In the genomic region with DNA sequence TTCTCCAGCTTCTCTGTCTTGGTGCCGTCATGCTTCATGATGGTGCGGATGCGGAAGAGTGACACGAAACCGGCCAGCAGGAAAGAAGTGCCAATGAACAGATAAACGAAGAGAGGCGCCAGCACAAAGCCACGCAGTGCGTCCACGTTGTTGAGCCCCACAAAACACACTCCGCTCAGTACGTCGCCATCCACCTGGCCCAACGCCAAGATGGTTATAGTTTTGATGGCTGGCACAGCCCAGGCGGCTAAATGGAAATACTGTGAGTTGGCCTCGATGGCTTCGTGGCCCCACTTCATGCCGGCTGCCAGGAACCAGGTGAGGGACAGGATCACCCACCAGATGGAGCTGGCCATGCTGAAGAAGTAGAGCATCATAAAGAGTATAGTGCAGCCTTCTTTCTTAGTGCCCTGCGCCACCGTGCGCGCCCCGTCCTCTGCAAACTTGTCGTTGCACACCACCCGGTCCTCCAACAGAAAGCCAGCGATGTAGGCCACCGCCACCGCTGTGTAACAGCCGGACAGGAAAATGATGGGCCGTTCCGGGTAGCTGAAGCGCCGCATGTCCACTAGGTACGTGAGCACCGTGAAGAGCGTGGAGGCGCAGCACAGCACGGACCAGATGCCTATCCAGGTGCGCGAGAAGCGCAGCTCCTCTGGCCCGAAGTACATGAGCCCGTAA, we compare ENCODE assay signal across 9 mouse cellular contexts. TPM values are rescaled to one million over a fixed set of nuclear protein-coding genes. Genes with fewer than 3 reads are reported as not detected.
A peak's percentile ranks its signal among the peaks of the same experiment; 100 is the strongest.
DNase-seq lines count a peak whose midpoint lies in the region; ATAC-seq lines count a peak whose summit lies in the region.
"Had no signal": no experiment of that assay in that cellular context is flagged by ENCODE, and none has a peak within 500 bp of the region (broad histone marks: within the 10 kb centered on the region; RNA-seq: fewer than 3 reads in every experiment).

No protein-coding gene starts in this region.

- no peaks in the 10 kb centered on the region for H3K27me3 ChIP-seq in forebrain, embryonic 11.5 days (ENCODE audit: control insufficient read depth, insufficient read depth, low read length)
- no peaks in the 10 kb centered on the region for H3K27me3 ChIP-seq in stomach, embryonic 14.5 days (ENCODE audit: control insufficient read depth, insufficient read depth, low read length)

- peak overlapping the region; percentile 85 for H3K4me3 ChIP-seq in forebrain, embryonic 11.5 days (ENCODE audit: low read depth, low read length)
- H3K4me3 ChIP-seq in stomach, embryonic 14.5 days (ENCODE audit: low read depth, low read length), result peak overlapping the region; percentile 92

- peak overlapping the region; percentile 94 for H3K4me2 ChIP-seq in forebrain, embryonic 11.5 days (ENCODE audit: low read depth, low read length, severe bottlenecking)
- peak overlapping the region; percentile 97 for H3K4me2 ChIP-seq in stomach, embryonic 14.5 days (replicated peaks; ENCODE audit: low read depth, low read length)

- peak overlapping the region; percentile 96 for H3K27ac ChIP-seq in forebrain, embryonic 11.5 days (ENCODE audit: low read depth, low read length)
- H3K27ac ChIP-seq in stomach, embryonic 14.5 days (ENCODE audit: low read length), result peak overlapping the region; percentile 99
- H3K27ac ChIP-seq: macrophage had no signal

- no peaks in the 10 kb centered on the region for H3K9me3 ChIP-seq in forebrain, embryonic 11.5 days (ENCODE audit: control insufficient read depth, low read length)
- no peaks in the 10 kb centered on the region for H3K9me3 ChIP-seq in stomach, embryonic 14.5 days (ENCODE audit: control insufficient read depth, low read depth, low read length)

- peaks cover 2% of the 10 kb centered on the region; the same call in 1 of the 2 replicates for H3K4me1 ChIP-seq in forebrain, embryonic 11.5 days (replicated peaks; ENCODE audit: control insufficient read depth, insufficient read depth, low read length)
- H3K4me1 ChIP-seq in stomach, embryonic 14.5 days (ENCODE audit: control insufficient read depth, insufficient read depth, low read length), result peaks cover 17% of the 10 kb centered on the region; the same call in 1 of the 2 replicates

- 2% methylated on average over 43 of the region's 43 CpGs for WGBS in forebrain, embryonic 11.5 days
- whole genome bisulfite sequencing in stomach, embryonic 14.5 days, result 4% methylated on average over 43 of the region's 43 CpGs

- peak overlapping the region; percentile 96 for H3K9ac ChIP-seq in forebrain, embryonic 11.5 days (ENCODE audit: low read length)
- peak overlapping the region; percentile 96 for H3K9ac ChIP-seq in stomach, embryonic 14.5 days (replicated peaks; ENCODE audit: low read depth, low read length)

- DNase-seq in 3134 (ENCODE audit: extremely low read depth, insufficient read length, low spot score), result peak; percentile 3
- DNase-seq in brain, adult 2 months (ENCODE audit: low read depth, low spot score), result peak; percentile 48
- peak; percentile 66 for DNase-seq in forebrain, embryonic 11.5 days (ENCODE audit: low spot score)
- DNase-seq in heart, postnatal 4 days, result peak; percentile 48
- peak; percentile 6 for DNase-seq in layer of hippocampus, adult 9-11 months
- DNase-seq in lung, postnatal 25 days (ENCODE audit: low spot score), result peak; percentile 9
- DNase-seq in spleen, adult 12 weeks (ENCODE audit: low spot score), result no peak

- no peaks in the 10 kb centered on the region for H3K36me3 ChIP-seq in forebrain, embryonic 11.5 days (ENCODE audit: control insufficient read depth, insufficient read depth, low read length)
- H3K36me3 ChIP-seq in stomach, embryonic 14.5 days (ENCODE audit: control insufficient read depth, insufficient read depth, low read length), result peaks cover 5% of the 10 kb centered on the region; the same call in 1 of the 2 replicates

- ATAC-seq in forebrain, embryonic 11.5 days (replicated peaks; ENCODE audit: low FRiP score), result 0 out of 2 replicates have a peak, but pooled peaks have one; percentile 0
- ATAC-seq in stomach, embryonic 14.5 days (ENCODE audit: insufficient number of reproducible peaks, insufficient read depth, low FRiP score, low read depth), result peak; percentile 5; the same call in 1 of the 2 replicates

RNA-seq across cellular contexts. Expression of a gene that starts 1.7 kb away (rescaled TPM):
- polyA plus RNA-seq in forebrain, embryonic 11.5 days (2014; fragmentation: Nextera tagmentation; extraction: Ambion mirVana), result 35.0 and 36.4 TPM in 2 replicates
- 10 to 100 TPM; 28.3 to 28.6 TPM for total RNA-seq in heart, postnatal 4 days (2021)
- 25.7 and 34.6 TPM in 2 replicates for polyA plus RNA-seq in stomach, embryonic 14.5 days (2014; fragmentation: Nextera tagmentation; extraction: Ambion mirVana)
